Mouse (Mus musculus) thymus, postnatal 14 days (tissue): ENCODE results near the gene Piwil4.

Source experiments
- DNase-seq: peaks from one replicate; pipeline ENCODE4 v3.0.0; 2021

The Piwil4 gene

GRCm38 (mm10) chr9:14740151-14740924 is at the start of gene Piwil4:
TSS of gene Piwil4 (minus strand) at chr9:14740733.
- no peak for DNase-seq

- no peak for DNase-seq
Measured at GRCm38 (mm10) chr9:14787356-14787755, 46.8 kb upstream of the Piwil4 start.

- DNase-seq = peak; percentile 91
Measured at GRCm38 (mm10) chr9:14784039-14785002, 43.8 kb upstream of the Piwil4 start, which contains the start of the genes Mre11a and Ankrd49. TSS of gene Mre11a (plus strand) at chr9:14784654. TSS of gene Ankrd49 (minus strand) at chr9:14784856.

- no peak for DNase-seq
Measured at GRCm38 (mm10) chr9:14778341-14778740, 37.8 kb upstream of the Piwil4 start.

GRCm38 (mm10) chr9:14773813-14774212 is 33.3 kb upstream of the Piwil4 start:
- no peak for DNase-seq

- no peak for DNase-seq
Measured at GRCm38 (mm10) chr9:14772074-14772473, 31.5 kb upstream of the Piwil4 start.

- peak; percentile 8 for DNase-seq
Measured at GRCm38 (mm10) chr9:14770803-14771471, 30.4 kb upstream of the Piwil4 start, which contains the start of gene 1700012B09Rik. TSS of gene 1700012B09Rik (minus strand) at chr9:14771030.

- DNase-seq = no peak
Measured at GRCm38 (mm10) chr9:14769811-14770210, 29.3 kb upstream of the Piwil4 start.

GRCm38 (mm10) chr9:14764765-14765164 is 24.2 kb upstream of the Piwil4 start:
- DNase-seq = peak; percentile 59

GRCm38 (mm10) chr9:14759261-14759660 is 18.7 kb upstream of the Piwil4 start:
- no peak for DNase-seq

- no peak for DNase-seq
Measured at GRCm38 (mm10) chr9:14758590-14758989, 18.1 kb upstream of the Piwil4 start.

GRCm38 (mm10) chr9:14754469-14754868 is 13.9 kb upstream of the Piwil4 start:
- no peak for DNase-seq

GRCm38 (mm10) chr9:14753947-14754346 is 13.4 kb upstream of the Piwil4 start:
- DNase-seq = no peak

- peak; percentile 63 for DNase-seq
Measured at GRCm38 (mm10) chr9:14752001-14752522, 11.5 kb upstream of the Piwil4 start, which contains the start of gene Fut4. TSS of gene Fut4 (minus strand) at chr9:14752393.

- DNase-seq = peak; percentile 55
Measured at GRCm38 (mm10) chr9:14751503-14752000, 11.0 kb upstream of the Piwil4 start.

- DNase-seq = no peak
Measured at GRCm38 (mm10) chr9:14750901-14751502, 10.5 kb upstream of the Piwil4 start.

- DNase-seq = no peak
Measured at GRCm38 (mm10) chr9:14739498-14740150, 909 bp downstream of the Piwil4 start.

- DNase-seq = peak; percentile 28
Measured at GRCm38 (mm10) chr9:14730941-14731541, 9.5 kb downstream of the Piwil4 start.

GRCm38 (mm10) chr9:14728365-14728764 is 12.2 kb downstream of the Piwil4 start:
- no peak for DNase-seq

- no peak for DNase-seq
Measured at GRCm38 (mm10) chr9:14726629-14727028, 13.9 kb downstream of the Piwil4 start.

- no peak for DNase-seq
Measured at GRCm38 (mm10) chr9:14726005-14726404, 14.5 kb downstream of the Piwil4 start.
